Mouse (Mus musculus) E14TG2a.4 (cell line): Measurements from ENCODE around the gene Gm5431.
A peak's percentile ranks its signal among the peaks of the same experiment; 100 is the strongest.

ENCODE experiments used
- H3K27me3 ChIP-seq: 2 replicates; pipeline ENCODE4 v1.6.1; 2014; ENCODE audit warnings: low read length, control low read depth; ENCODE audit not compliant: insufficient read depth
- H3K36me3 ChIP-seq: 2 replicates; pipeline ENCODE4 v1.6.1; 2014; ENCODE audit warnings: low read length, control low read depth; ENCODE audit not compliant: insufficient read depth
- H3K4me1 ChIP-seq: replicated peaks from 2 replicates; pipeline ENCODE4 v1.6.1; 2014; ENCODE audit warnings: low read depth, low read length, control low read depth
- H3K4me3 ChIP-seq: replicated peaks from 2 replicates; pipeline ENCODE4 v1.5.1; 2014; ENCODE audit warnings: mild to moderate bottlenecking, low read length
- H3K9me3 ChIP-seq: 2 replicates; pipeline ENCODE4 v1.6.1; 2014; ENCODE audit warnings: low read length, control low read depth
- CTCF ChIP-seq: conservative IDR thresholded peaks from 2 replicates; pipeline ENCODE4 v1.5.1; 2014; ENCODE audit warnings: low read length
- NANOG ChIP-seq: IDR thresholded peaks from 2 replicates; pipeline ENCODE4 v1.6.1; 2014; ENCODE audit warnings: borderline replicate concordance, low read length, mixed read lengths
- POU5F1 ChIP-seq: IDR thresholded peaks from 2 replicates; pipeline ENCODE4 v1.6.1; 2014; ENCODE audit warnings: low read length, borderline replicate concordance

Gm5431 gene

DNA sequence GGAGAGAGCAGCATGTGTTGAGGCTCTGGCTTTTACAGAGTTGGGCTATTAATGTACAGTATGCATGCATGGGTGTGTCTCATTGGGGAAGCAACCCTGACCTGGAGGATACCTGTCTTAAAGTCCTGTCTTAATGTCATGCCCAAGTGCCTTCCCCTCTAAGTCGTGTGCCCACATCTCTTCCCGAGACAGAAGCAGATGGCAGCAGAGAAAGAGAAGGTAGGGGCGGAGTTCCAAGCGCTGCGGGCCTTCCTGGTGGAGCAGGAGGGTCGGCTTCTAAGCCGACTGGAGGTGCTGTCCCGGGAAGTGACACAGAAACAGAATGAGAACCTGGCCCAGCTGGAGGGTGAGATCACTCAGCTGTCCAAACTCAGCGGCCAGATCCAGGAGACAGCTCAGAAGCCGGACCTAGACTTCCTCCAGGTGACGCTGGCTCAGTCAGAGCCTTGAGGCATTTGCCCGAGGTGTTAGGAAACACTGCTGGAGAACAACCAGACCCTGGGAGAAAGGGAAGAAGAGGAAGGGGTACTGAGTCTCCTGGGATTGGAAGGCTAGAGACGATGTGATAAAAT lies 56.7 kb downstream of the Gm5431 start:
- H3K36me3 ChIP-seq = no peaks in the 10 kb centered on the region
- TF ChIP-seq NANOG = no peak
- TF ChIP-seq CTCF = no peak
- no peak for TF ChIP-seq POU5F1
- no peak overlapping the region; the same call in 1 of the 2 replicates for H3K4me3 ChIP-seq
- H3K27me3 ChIP-seq = peaks cover 22% of the 10 kb centered on the region
- peaks cover 47% of the 10 kb centered on the region for H3K4me1 ChIP-seq
- H3K9me3 ChIP-seq = no peaks in the 10 kb centered on the region

DNA sequence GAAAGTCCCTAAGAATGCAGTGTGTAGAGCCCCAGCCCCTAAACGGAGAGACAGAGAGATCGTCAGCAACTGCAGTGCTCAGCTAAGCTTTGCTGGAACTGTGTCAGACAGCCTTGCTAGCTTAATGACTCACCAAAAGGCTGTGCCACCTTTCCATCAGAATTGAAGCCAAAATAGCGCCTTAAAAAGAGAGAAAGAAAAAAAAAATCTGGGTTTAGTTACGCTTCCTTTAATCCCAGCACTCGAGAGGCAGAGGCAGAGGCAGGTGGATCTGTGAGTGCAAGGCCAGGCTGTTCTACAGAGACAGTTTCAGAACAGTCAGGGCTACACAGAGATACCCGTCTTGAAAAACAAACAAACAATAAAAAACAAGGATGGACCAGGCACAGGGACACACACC lies 57.7 kb downstream of the Gm5431 start:
- no peak overlapping the region for H3K4me3 ChIP-seq
- H3K36me3 ChIP-seq = no peaks in the 10 kb centered on the region
- H3K4me1 ChIP-seq = peaks cover 46% of the 10 kb centered on the region
- no peaks in the 10 kb centered on the region for H3K9me3 ChIP-seq
- peaks cover 23% of the 10 kb centered on the region for H3K27me3 ChIP-seq
- no peak for TF ChIP-seq CTCF
- no peak for TF ChIP-seq NANOG
- no peak for TF ChIP-seq POU5F1

GRCm38 (mm10) chr11:48843202-48843601 lies 58.8 kb downstream of the Gm5431 start:
- no peak overlapping the region for H3K4me3 ChIP-seq
- no peaks in the 10 kb centered on the region for H3K9me3 ChIP-seq
- H3K27me3 ChIP-seq = peaks cover 23% of the 10 kb centered on the region
- no peaks in the 10 kb centered on the region for H3K36me3 ChIP-seq
- no peak for TF ChIP-seq POU5F1
- no peak for TF ChIP-seq NANOG
- no peak for TF ChIP-seq CTCF
- peaks cover 50% of the 10 kb centered on the region for H3K4me1 ChIP-seq

GRCm38 (mm10) chr11:48842378-48842792 lies 59.6 kb downstream of the Gm5431 start:
- Histone ChIP-seq H3K9me3 (no peaks in the 10 kb centered on the region), H3K4me1 (peaks cover 44% of the 10 kb centered on the region), H3K27me3 (peaks cover 31% of the 10 kb centered on the region), H3K4me3 (no peak overlapping the region), H3K36me3 (no peaks in the 10 kb centered on the region)
- no peak for TF ChIP-seq NANOG
- no peak for TF ChIP-seq CTCF
- TF ChIP-seq POU5F1 = no peak

- H3K4me1 ChIP-seq = peaks cover 49% of the 10 kb centered on the region
- H3K27me3 ChIP-seq = peaks cover 43% of the 10 kb centered on the region
- no peaks in the 10 kb centered on the region for H3K36me3 ChIP-seq
- no peak overlapping the region for H3K4me3 ChIP-seq
- H3K9me3 ChIP-seq = no peaks in the 10 kb centered on the region
- TF ChIP-seq CTCF (no peak), POU5F1 (no peak), NANOG (no peak)
Measured at GRCm38 (mm10) chr11:48841213-48841612, 60.8 kb downstream of the Gm5431 start.

GRCm38 (mm10) chr11:48840805-48841204 lies 61.2 kb downstream of the Gm5431 start:
- TF ChIP-seq NANOG (no peak), POU5F1 (no peak), CTCF (no peak)

DNA sequence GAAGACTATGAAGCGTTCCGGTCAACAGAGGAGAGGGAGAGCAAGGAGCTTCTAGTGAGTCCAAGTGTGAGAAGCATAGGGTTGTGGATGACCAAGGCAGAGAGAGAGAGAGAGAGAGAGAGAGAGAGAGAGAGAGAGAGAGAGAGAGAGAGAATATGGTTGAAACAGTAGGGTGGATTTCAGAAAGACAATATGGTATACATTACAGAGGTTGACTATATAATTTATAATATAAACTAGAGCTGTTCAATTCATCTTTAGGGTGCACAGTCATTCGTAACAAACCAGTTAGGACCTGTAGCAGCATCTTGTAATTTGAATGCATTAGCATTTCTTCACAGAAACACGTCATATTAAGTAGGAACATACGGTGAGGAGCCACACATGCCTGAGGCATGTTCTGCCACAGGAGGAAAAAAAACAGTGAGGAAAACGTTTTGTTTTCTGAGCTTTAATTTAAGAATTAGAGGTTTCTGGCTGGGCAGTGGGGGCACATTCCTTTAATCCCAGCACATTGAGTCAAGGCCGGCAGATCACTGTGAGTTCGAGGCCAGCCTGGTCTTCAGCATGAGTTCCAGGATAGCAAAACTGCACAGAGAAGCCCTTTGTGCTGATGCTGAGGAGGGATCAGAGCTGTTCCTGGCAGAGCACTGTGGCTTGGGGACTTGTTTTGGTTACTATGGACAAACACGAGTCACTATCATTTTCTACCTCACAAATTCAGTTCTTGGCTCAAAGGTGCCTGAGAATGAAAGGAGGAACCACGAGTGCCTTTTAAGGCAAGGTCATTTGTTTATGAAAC lies 62.9 kb downstream of the Gm5431 start:
- H3K4me1 ChIP-seq = peaks cover 52% of the 10 kb centered on the region
- no peaks in the 10 kb centered on the region for H3K9me3 ChIP-seq

More at GRCm38 (mm10) chr11:48840805-48841204, 61.2 kb downstream of the Gm5431 start:
- Histone ChIP-seq H3K36me3 (no peaks in the 10 kb centered on the region), H3K9me3 (no peaks in the 10 kb centered on the region), H3K4me3 (no peak overlapping the region), H3K4me1 (peaks cover 49% of the 10 kb centered on the region), H3K27me3 (peaks cover 45% of the 10 kb centered on the region)

GRCm38 (mm10) chr11:48838181-48838797 lies 63.7 kb downstream of the Gm5431 start:
- peaks cover 45% of the 10 kb centered on the region for H3K27me3 ChIP-seq
- TF ChIP-seq POU5F1 = no peak
- no peak for TF ChIP-seq CTCF
- TF ChIP-seq NANOG = no peak
- H3K4me1 ChIP-seq = peaks cover 52% of the 10 kb centered on the region
- H3K9me3 ChIP-seq = no peaks in the 10 kb centered on the region
- peak overlapping the region; percentile 88 for H3K4me3 ChIP-seq
- no peaks in the 10 kb centered on the region for H3K36me3 ChIP-seq

More for the DNA sequence above, 62.9 kb downstream of the Gm5431 start:
- H3K27me3 ChIP-seq = peaks cover 45% of the 10 kb centered on the region
- TF ChIP-seq CTCF (no peak), NANOG (no peak), POU5F1 (no peak)
- H3K4me3 ChIP-seq = peak overlapping the region; percentile 88
- H3K36me3 ChIP-seq = no peaks in the 10 kb centered on the region
